Mouse (Mus musculus): ENCODE results near the gene Gpr84.

- TF ChIP-seq CTCF (IDR thresholded peaks at IDR 0.05; ENCODE audit: extremely low read depth, insufficient read depth, low read length): no peak
- TF ChIP-seq POLR2A (IDR thresholded peaks at IDR 0.05; ENCODE audit: extremely low read depth, insufficient read depth, low read length): no peak
Measured at GRCm38 (mm10) chr15:103322396-103322795, 12.0 kb upstream of the Gpr84 start.
